Mouse (Mus musculus): ENCODE data around the gene Fam110a. TPM values are rescaled to one million over a fixed set of nuclear protein-coding genes. Genes with fewer than 3 reads are reported as not detected.

The Fam110a gene
- polyA plus RNA-seq, 1 experiment = 9.7 TPM

- TF ChIP-seq CTCF (IDR thresholded peaks at IDR 0.05; ENCODE audit: borderline replicate concordance, insufficient read depth, low read length) (no peak), POLR2A (IDR thresholded peaks at IDR 0.05; ENCODE audit: low read depth, low read length) (no peak)
- H3K27ac ChIP-seq (ENCODE audit: insufficient read depth, low read length) = no peak overlapping the region
- H3K4me1 ChIP-seq (ENCODE audit: control insufficient read depth, insufficient read depth, low read length) = peaks cover 34% of the 10 kb centered on the region
- no peak overlapping the region for H3K4me3 ChIP-seq (ENCODE audit: insufficient read depth, low read length)
Observed at GRCm38 (mm10) chr2:151973595-151974562, 6.1 kb downstream of the Fam110a start.

GRCm38 (mm10) chr2:151972880-151973594, 7.0 kb downstream of the Fam110a start:
- TF ChIP-seq POLR2A (IDR thresholded peaks at IDR 0.05; ENCODE audit: low read depth, low read length) (no peak), CTCF (IDR thresholded peaks at IDR 0.05; ENCODE audit: borderline replicate concordance, insufficient read depth, low read length) (no peak)
- Histone ChIP-seq H3K27ac (ENCODE audit: insufficient read depth, low read length) (no peak overlapping the region), H3K4me1 (ENCODE audit: control insufficient read depth, insufficient read depth, low read length) (peaks cover 28% of the 10 kb centered on the region), H3K4me3 (ENCODE audit: insufficient read depth, low read length) (no peak overlapping the region)

GRCm38 (mm10) chr2:151971748-151972147, 8.3 kb downstream of the Fam110a start:
- no peak overlapping the region for H3K27ac ChIP-seq (ENCODE audit: insufficient read depth, low read length)
- TF ChIP-seq CTCF (IDR thresholded peaks at IDR 0.05; ENCODE audit: borderline replicate concordance, insufficient read depth, low read length) = no peak
- no peak for TF ChIP-seq POLR2A (IDR thresholded peaks at IDR 0.05; ENCODE audit: low read depth, low read length)
- no peak overlapping the region for H3K4me3 ChIP-seq (ENCODE audit: insufficient read depth, low read length)
- H3K4me1 ChIP-seq (ENCODE audit: control insufficient read depth, insufficient read depth, low read length) = peaks cover 21% of the 10 kb centered on the region

- Histone ChIP-seq H3K27ac (ENCODE audit: insufficient read depth, low read length) (no peak overlapping the region), H3K4me3 (ENCODE audit: insufficient read depth, low read length) (no peak overlapping the region), H3K4me1 (ENCODE audit: control insufficient read depth, insufficient read depth, low read length) (peaks cover 21% of the 10 kb centered on the region)
- TF ChIP-seq CTCF (IDR thresholded peaks at IDR 0.05; ENCODE audit: borderline replicate concordance, insufficient read depth, low read length) (no peak), POLR2A (IDR thresholded peaks at IDR 0.05; ENCODE audit: low read depth, low read length) (peak; percentile 65)
Observed at GRCm38 (mm10) chr2:151970191-151971172, 9.5 kb downstream of the Fam110a start.

- Histone ChIP-seq H3K4me1 (ENCODE audit: control insufficient read depth, insufficient read depth, low read length) (peaks cover 21% of the 10 kb centered on the region), H3K27ac (ENCODE audit: insufficient read depth, low read length) (no peak overlapping the region), H3K4me3 (ENCODE audit: insufficient read depth, low read length) (no peak overlapping the region)
- TF ChIP-seq POLR2A (IDR thresholded peaks at IDR 0.05; ENCODE audit: low read depth, low read length) (no peak), CTCF (IDR thresholded peaks at IDR 0.05; ENCODE audit: borderline replicate concordance, insufficient read depth, low read length) (no peak)
Observed at GRCm38 (mm10) chr2:151969396-151969795, 10.6 kb downstream of the Fam110a start.

- TF ChIP-seq POLR2A (IDR thresholded peaks at IDR 0.05; ENCODE audit: low read depth, low read length) = no peak
- no peak for TF ChIP-seq CTCF (IDR thresholded peaks at IDR 0.05; ENCODE audit: borderline replicate concordance, insufficient read depth, low read length)
- Histone ChIP-seq H3K4me3 (ENCODE audit: insufficient read depth, low read length) (no peak overlapping the region), H3K4me1 (ENCODE audit: control insufficient read depth, insufficient read depth, low read length) (peaks cover 22% of the 10 kb centered on the region), H3K27ac (ENCODE audit: insufficient read depth, low read length) (no peak overlapping the region)
Observed at GRCm38 (mm10) chr2:151968986-151969385, 11.0 kb downstream of the Fam110a start.

- Histone ChIP-seq H3K4me1 (ENCODE audit: control insufficient read depth, insufficient read depth, low read length) (peaks cover 20% of the 10 kb centered on the region), H3K27ac (ENCODE audit: insufficient read depth, low read length) (no peak overlapping the region), H3K4me3 (ENCODE audit: insufficient read depth, low read length) (no peak overlapping the region)
- TF ChIP-seq CTCF (IDR thresholded peaks at IDR 0.05; ENCODE audit: borderline replicate concordance, insufficient read depth, low read length) = no peak
- TF ChIP-seq POLR2A (IDR thresholded peaks at IDR 0.05; ENCODE audit: low read depth, low read length) = no peak
Observed at GRCm38 (mm10) chr2:151968451-151968850, 11.6 kb downstream of the Fam110a start.

- Histone ChIP-seq H3K27ac (ENCODE audit: insufficient read depth, low read length) (no peak overlapping the region), H3K4me1 (ENCODE audit: control insufficient read depth, insufficient read depth, low read length) (peaks cover 20% of the 10 kb centered on the region), H3K4me3 (ENCODE audit: insufficient read depth, low read length) (no peak overlapping the region)
- TF ChIP-seq POLR2A (IDR thresholded peaks at IDR 0.05; ENCODE audit: low read depth, low read length) = no peak
- TF ChIP-seq CTCF (IDR thresholded peaks at IDR 0.05; ENCODE audit: borderline replicate concordance, insufficient read depth, low read length) = no peak
Observed at GRCm38 (mm10) chr2:151967792-151968191, 12.2 kb downstream of the Fam110a start.

GRCm38 (mm10) chr2:151967176-151967750, 12.8 kb downstream of the Fam110a start:
- peaks cover 21% of the 10 kb centered on the region for H3K4me1 ChIP-seq (ENCODE audit: control insufficient read depth, insufficient read depth, low read length)
- no peak overlapping the region for H3K27ac ChIP-seq (ENCODE audit: insufficient read depth, low read length)
- H3K4me3 ChIP-seq (ENCODE audit: insufficient read depth, low read length) = no peak overlapping the region
- TF ChIP-seq POLR2A (IDR thresholded peaks at IDR 0.05; ENCODE audit: low read depth, low read length) (no peak), CTCF (IDR thresholded peaks at IDR 0.05; ENCODE audit: borderline replicate concordance, insufficient read depth, low read length) (no peak)

Measured in embryonic fibroblast, embryonic 13.5 days (primary cell).